Mouse (Mus musculus): ENCODE data around the gene Gm10058.
"Not testable (repeated sequence)": the region's sequence is repeated elsewhere in the genome, so short reads cannot be mapped to it uniquely, and the experiment has no call there.

The Gm10058 gene

DNA sequence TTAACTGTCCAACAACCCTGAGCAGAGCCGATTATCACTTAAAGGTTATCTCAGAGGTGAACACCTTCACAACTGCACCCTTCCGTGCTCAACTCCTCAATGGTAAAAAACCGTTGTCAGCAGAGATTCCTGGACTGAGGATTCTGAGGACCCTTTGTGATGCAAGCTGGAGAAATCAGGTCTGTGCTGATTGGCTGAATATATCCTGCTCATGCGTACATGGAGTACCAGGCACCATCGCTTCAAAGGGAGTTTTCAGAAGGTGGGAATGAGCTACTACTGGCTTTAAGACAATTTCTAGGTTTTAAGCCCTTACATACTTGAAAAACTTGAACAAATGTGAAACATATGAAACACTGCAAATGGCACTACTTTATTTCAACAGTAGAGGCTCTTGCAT lies at the start of gene Gm10058:
Gene Gm10058, minus strand, starts transcription at position 101 of the 400 bp plus-strand sequence.
- not testable (repeated sequence) for DNase-seq

Measured in right cerebral cortex, adult 18-20 months (tissue).